15 mouse cellular contexts compared by ENCODE assay signal in genomic region chr5:52977826-52978687, GRCm38 (mm10). TPM values are rescaled to one million over a fixed set of nuclear protein-coding genes. Genes with fewer than 3 reads are reported as not detected.
DNase-seq lines count a peak whose midpoint lies in the region; ATAC-seq and TF ChIP-seq lines count a peak whose summit lies in the region.
"Had no signal": no experiment of that assay in that cellular context is flagged by ENCODE, and none has a peak within 500 bp of the region (broad histone marks: within the 10 kb centered on the region; RNA-seq: fewer than 3 reads in every experiment).

No protein-coding gene starts in this region.

- H3K36me3 ChIP-seq in heart, embryonic 13.5 days, result no peaks in the 10 kb centered on the region
- no peaks in the 10 kb centered on the region for H3K36me3 ChIP-seq in heart, embryonic 10.5 days
- no peaks in the 10 kb centered on the region for H3K36me3 ChIP-seq in midbrain, postnatal 0 days (ENCODE audit: insufficient read depth, low read length)
- no peaks in the 10 kb centered on the region for H3K36me3 ChIP-seq in midbrain, embryonic 13.5 days
- no peaks in the 10 kb centered on the region for H3K36me3 ChIP-seq in heart, postnatal 0 days (replicated peaks; ENCODE audit: control insufficient read depth, insufficient read depth, low read length)
- H3K36me3 ChIP-seq in stomach, postnatal 0 days (ENCODE audit: control insufficient read depth, insufficient read depth, low read length), result no peaks in the 10 kb centered on the region
- H3K36me3 ChIP-seq: embryonic facial prominence, embryonic 13.5 days; stomach, embryonic 15.5 days had no signal

- no peak for DNase-seq in heart, embryonic 10.5 days (ENCODE audit: low spot score)
- DNase-seq in midbrain, postnatal 0 days (ENCODE audit: low spot score), result no peak
- peak; percentile 16 for DNase-seq in heart, postnatal 0 days (ENCODE audit: low spot score)
- no peak for DNase-seq in stomach, postnatal 0 days (ENCODE audit: low spot score)
- no peak for DNase-seq in layer of hippocampus, adult 8-10 months (ENCODE audit: low spot score in 2 of 2)
- DNase-seq: adrenal gland, adult 2 months; cerebellum, adult 11-12 months; right cerebral cortex, adult 18-20 months had no signal

- TF ChIP-seq EP300 in heart, postnatal 0 days (IDR thresholded peaks at IDR 0.05; ENCODE audit: low read depth), result no peak
- TF ChIP-seq EP300 in stomach, postnatal 0 days (optimal IDR thresholded peaks at IDR 0.05), result no peak

- peak; percentile 49 for TF ChIP-seq CTCF in midbrain, postnatal 0 days (IDR thresholded peaks at IDR 0.05)
- TF ChIP-seq CTCF in heart, postnatal 0 days (IDR thresholded peaks at IDR 0.05; ENCODE audit: low read depth), result peak; percentile 17; the same call in 1 of the 2 replicates
- peak; percentile 47 for TF ChIP-seq CTCF in stomach, postnatal 0 days (IDR thresholded peaks at IDR 0.05; ENCODE audit: low read depth)

- no peak overlapping the region for H3K27ac ChIP-seq in heart, embryonic 13.5 days (replicated peaks)
- H3K27ac ChIP-seq in heart, embryonic 10.5 days, result no peak overlapping the region
- H3K27ac ChIP-seq in midbrain, postnatal 0 days (ENCODE audit: low read depth, low read length), result no peak overlapping the region
- H3K27ac ChIP-seq in midbrain, embryonic 13.5 days, result no peak overlapping the region
- H3K27ac ChIP-seq in heart, postnatal 0 days (ENCODE audit: low read depth), result no peak overlapping the region
- H3K27ac ChIP-seq in stomach, postnatal 0 days (replicated peaks), result no peak overlapping the region
- H3K27ac ChIP-seq: embryonic facial prominence, embryonic 13.5 days; stomach, embryonic 15.5 days had no signal

- H3K9me3 ChIP-seq in heart, embryonic 13.5 days, result peaks cover 4% of the 10 kb centered on the region; the same call in 1 of the 2 replicates
- H3K9me3 ChIP-seq in heart, embryonic 10.5 days, result no peaks in the 10 kb centered on the region
- no peaks in the 10 kb centered on the region for H3K9me3 ChIP-seq in midbrain, postnatal 0 days (ENCODE audit: low read length)
- no peaks in the 10 kb centered on the region for H3K9me3 ChIP-seq in midbrain, embryonic 13.5 days
- H3K9me3 ChIP-seq in heart, postnatal 0 days (replicated peaks; ENCODE audit: control insufficient read depth, low read length), result no peaks in the 10 kb centered on the region
- no peaks in the 10 kb centered on the region for H3K9me3 ChIP-seq in stomach, postnatal 0 days (ENCODE audit: control insufficient read depth, low read length)
- H3K9me3 ChIP-seq: embryonic facial prominence, embryonic 13.5 days; stomach, embryonic 15.5 days had no signal

- no peak overlapping the region for H3K9ac ChIP-seq in heart, embryonic 13.5 days
- no peak overlapping the region for H3K9ac ChIP-seq in midbrain, postnatal 0 days (replicated peaks; ENCODE audit: low read length, poor library complexity, severe bottlenecking)
- no peak overlapping the region for H3K9ac ChIP-seq in midbrain, embryonic 13.5 days (replicated peaks)
- H3K9ac ChIP-seq in heart, postnatal 0 days (replicated peaks; ENCODE audit: low read depth, low read length), result no peak overlapping the region
- H3K9ac ChIP-seq in stomach, postnatal 0 days (ENCODE audit: low read length), result no peak overlapping the region
- H3K9ac ChIP-seq: embryonic facial prominence, embryonic 13.5 days; stomach, embryonic 15.5 days had no signal

- peak overlapping the region; percentile 44 for H3K4me2 ChIP-seq in heart, embryonic 13.5 days
- H3K4me2 ChIP-seq in midbrain, postnatal 0 days (ENCODE audit: low read depth, low read length, poor library complexity, severe bottlenecking), result no peak overlapping the region
- H3K4me2 ChIP-seq in midbrain, embryonic 13.5 days (replicated peaks), result no peak overlapping the region
- peak overlapping the region; percentile 36 for H3K4me2 ChIP-seq in heart, postnatal 0 days (ENCODE audit: low read depth, low read length)
- H3K4me2 ChIP-seq in stomach, postnatal 0 days (replicated peaks; ENCODE audit: low read depth), result no peak overlapping the region
- H3K4me2 ChIP-seq: embryonic facial prominence, embryonic 13.5 days; stomach, embryonic 15.5 days had no signal

- 45% methylated on average over 9 of the region's 9 CpGs for WGBS in heart, embryonic 13.5 days
- WGBS in heart, embryonic 10.5 days, result 59% methylated on average over 9 of the region's 9 CpGs
- 86% methylated on average over 9 of the region's 9 CpGs for WGBS in midbrain, postnatal 0 days
- 82% methylated on average over 9 of the region's 9 CpGs for WGBS in midbrain, embryonic 13.5 days
- 33% methylated on average over 9 of the region's 9 CpGs for WGBS in heart, postnatal 0 days
- 77% methylated on average over 9 of the region's 9 CpGs for WGBS in stomach, postnatal 0 days

- H3K27me3 ChIP-seq in heart, embryonic 13.5 days (replicated peaks), result no peaks in the 10 kb centered on the region
- H3K27me3 ChIP-seq in heart, embryonic 10.5 days (ENCODE audit: insufficient read depth, poor library complexity, severe bottlenecking), result no peaks in the 10 kb centered on the region
- H3K27me3 ChIP-seq in midbrain, postnatal 0 days (ENCODE audit: insufficient read depth, low read length), result no peaks in the 10 kb centered on the region
- H3K27me3 ChIP-seq in midbrain, embryonic 13.5 days, result no peaks in the 10 kb centered on the region
- no peaks in the 10 kb centered on the region for H3K27me3 ChIP-seq in heart, postnatal 0 days (ENCODE audit: control insufficient read depth, insufficient read depth, low read length)
- no peaks in the 10 kb centered on the region for H3K27me3 ChIP-seq in stomach, postnatal 0 days (ENCODE audit: control insufficient read depth, insufficient read depth, low read length)
- H3K27me3 ChIP-seq: embryonic facial prominence, embryonic 13.5 days; stomach, embryonic 15.5 days had no signal

- ATAC-seq in heart, embryonic 13.5 days (ENCODE audit: extremely low read depth, insufficient number of reproducible peaks, low FRiP score, low TSS enrichment), result no peak
- no peak for ATAC-seq in midbrain, postnatal 0 days (ENCODE audit: low FRiP score)
- ATAC-seq in midbrain, embryonic 13.5 days, result no peak
- ATAC-seq in heart, postnatal 0 days (ENCODE audit: insufficient read depth, low read depth), result no peak
- ATAC-seq in stomach, postnatal 0 days (ENCODE audit: low FRiP score, low TSS enrichment), result no peak
- ATAC-seq in megakaryocyte-erythroid progenitor cell, adult 5-6 weeks (replicated peaks; ENCODE audit: low FRiP score, low TSS enrichment, poor library complexity, severe bottlenecking), result no peak
- ATAC-seq: CD4-positive, CD25-positive, alpha-beta regulatory T cell, adult 4 months; hindbrain, embryonic 16.5 days had no signal

- H3K4me1 ChIP-seq in heart, embryonic 13.5 days, result peaks cover 11% of the 10 kb centered on the region; the same call in 1 of the 2 replicates
- no peaks in the 10 kb centered on the region for H3K4me1 ChIP-seq in heart, embryonic 10.5 days
- H3K4me1 ChIP-seq in midbrain, postnatal 0 days (ENCODE audit: insufficient read depth, low read length), result no peaks in the 10 kb centered on the region
- H3K4me1 ChIP-seq in midbrain, embryonic 13.5 days (replicated peaks), result no peaks in the 10 kb centered on the region
- H3K4me1 ChIP-seq in heart, postnatal 0 days (ENCODE audit: control insufficient read depth, insufficient read depth), result no peaks in the 10 kb centered on the region
- H3K4me1 ChIP-seq in stomach, postnatal 0 days (replicated peaks; ENCODE audit: control insufficient read depth, insufficient read depth), result no peaks in the 10 kb centered on the region
- H3K4me1 ChIP-seq: embryonic facial prominence, embryonic 13.5 days; stomach, embryonic 15.5 days had no signal

- peak overlapping the region; percentile 1; the same call in 1 of the 2 replicates for H3K4me3 ChIP-seq in heart, embryonic 13.5 days
- H3K4me3 ChIP-seq in heart, embryonic 10.5 days, result no peak overlapping the region
- no peak overlapping the region for H3K4me3 ChIP-seq in midbrain, postnatal 0 days (ENCODE audit: low read depth, low read length)
- no peak overlapping the region for H3K4me3 ChIP-seq in midbrain, embryonic 13.5 days (replicated peaks)
- no peak overlapping the region; the same call in 1 of the 2 replicates for H3K4me3 ChIP-seq in heart, postnatal 0 days (ENCODE audit: low read depth, low read length)
- H3K4me3 ChIP-seq in stomach, postnatal 0 days (ENCODE audit: low read depth, low read length), result no peak overlapping the region
- H3K4me3 ChIP-seq: embryonic facial prominence, embryonic 13.5 days; stomach, embryonic 15.5 days had no signal

RNA-seq across cellular contexts. Expression of gene Slc34a2, which starts 59.8 kb away (rescaled TPM):
- not detected in 2 replicates for polyA plus RNA-seq in heart, embryonic 13.5 days (2015; fragmentation: Nextera tagmentation; extraction: Ambion mirVana)
- polyA plus RNA-seq in heart, embryonic 10.5 days (2016; fragmentation: Nextera tagmentation; extraction: Ambion mirVana), result not detected in 2 replicates
- 0.47 and 0.77 TPM in 2 replicates for total RNA-seq in midbrain, postnatal 0 days (2014; rRNA removed)
- polyA plus RNA-seq in midbrain, postnatal 0 days (2015; fragmentation: Nextera tagmentation; extraction: Ambion mirVana), result 0.15 and 0.36 TPM in 2 replicates
- 0.04 TPM in 1 of 2 replicates, not detected in the other for polyA plus RNA-seq in midbrain, embryonic 13.5 days (2015; fragmentation: Nextera tagmentation; extraction: Ambion mirVana)
- total RNA-seq in heart, postnatal 0 days (2014; rRNA removed; ENCODE audit: low replicate concordance), result 0.19 and 2.9 TPM in 2 replicates
- polyA plus RNA-seq in heart, postnatal 0 days (2015; fragmentation: Nextera tagmentation; extraction: Ambion mirVana), result 0.34 TPM in 1 of 2 replicates, not detected in the other
- polyA plus RNA-seq in stomach, postnatal 0 days (2015; fragmentation: Nextera tagmentation; extraction: Ambion mirVana), result 0.69 and 0.87 TPM in 2 replicates
- total RNA-seq in megakaryocyte-erythroid progenitor cell, adult 5-6 weeks (2014; fragmentation: Nextera tagmentation), result not detected in 2 replicates
- total RNA-seq in megakaryocyte-erythroid progenitor cell, adult 5-6 weeks (2017), result not detected in 2 replicates
- not detected for total RNA-seq in layer of hippocampus, adult 8-10 months (2022)
- polyA plus RNA-seq: adrenal gland, adult 2 months; CD4-positive, CD25-positive, alpha-beta regulatory T cell, adult 4 months had no signal

Comparison
In these comparisons a context has a peak if more than half of its experiments do, and no peak if none do; other contexts are left out.
1. H3K4me2 ChIP-seq: peak in heart, embryonic 13.5 days (single experiment) and heart, postnatal 0 days (single experiment); none in midbrain, postnatal 0 days (single experiment), midbrain, embryonic 13.5 days (single experiment) and stomach, postnatal 0 days (single experiment).
2. Peak in every context shown above with its lines, with median percentiles within 50 percentile points of each other: CTCF ChIP-seq.